Mouse (Mus musculus): ENCODE results near the gene Gm13090. TPM values are rescaled to one million over a fixed set of nuclear protein-coding genes. Genes with fewer than 3 reads are reported as not detected.
A peak's percentile ranks its signal among the peaks of the same experiment; 100 is the strongest.

Gene Gm13090
- total RNA-seq, 2 experiments from 2014 or later, result not detected

DNA sequence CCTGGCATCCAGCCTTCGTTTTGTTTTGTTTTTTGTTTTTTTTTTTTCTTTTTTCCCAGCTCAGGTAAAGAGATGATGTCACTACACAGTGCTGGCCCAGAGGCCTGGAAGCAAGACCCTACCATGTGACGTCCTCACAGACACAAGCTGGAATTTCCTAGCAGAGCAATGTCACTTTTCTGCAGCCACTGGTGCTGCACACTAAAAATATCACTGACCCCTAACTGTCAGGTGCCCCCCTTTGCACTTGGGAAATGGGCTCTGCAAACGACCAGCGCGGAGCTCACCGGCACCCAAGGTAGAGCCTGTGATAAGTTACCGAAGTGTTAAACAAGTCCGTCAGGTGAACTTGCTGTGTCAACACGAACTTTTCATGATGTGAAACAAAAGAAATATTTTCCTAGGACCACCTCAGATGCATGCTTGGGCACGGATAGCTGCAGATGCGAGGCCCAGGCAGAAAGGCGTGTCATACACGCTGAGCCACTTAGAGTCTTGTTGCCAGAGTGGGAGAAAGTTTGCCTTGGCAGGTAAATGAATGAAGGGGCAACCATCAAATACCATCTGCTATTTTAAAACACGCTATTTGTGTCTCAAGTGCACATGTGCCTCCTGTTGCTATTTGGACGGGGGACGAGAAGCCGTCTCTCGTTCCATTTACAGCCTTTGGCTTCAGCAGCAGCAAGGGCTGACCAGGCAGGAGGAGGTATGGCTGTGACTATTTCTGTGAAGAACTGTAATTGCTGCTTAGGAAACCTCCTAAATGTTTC is 7.1 kb downstream of the Gm13090 start:
- DNase-seq (ENCODE audit: low spot score in 2 of 2), result no peak

- DNase-seq (ENCODE audit: low spot score in 2 of 2), result no peak
These were observed 7.7 kb downstream of the Gm13090 start for GRCm38 (mm10) chr4:151097104-151097438.

DNA sequence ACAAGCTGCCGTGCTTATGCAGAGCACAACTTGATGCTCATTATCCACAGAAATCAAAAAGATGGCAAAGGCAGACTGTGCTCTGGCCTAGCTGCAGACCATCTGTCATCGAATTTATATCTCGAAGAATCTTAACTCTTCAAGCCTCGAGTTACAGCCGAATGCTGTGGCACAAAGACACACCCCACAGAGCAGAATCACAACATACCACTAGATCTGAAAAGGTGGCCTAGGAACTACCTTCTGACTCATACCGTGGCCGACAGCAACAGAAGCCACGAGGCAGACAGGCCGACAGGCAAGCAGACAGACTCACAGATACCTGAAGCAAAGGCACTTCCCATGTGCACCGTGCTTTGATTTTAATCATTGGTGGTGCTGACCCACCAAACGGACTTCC is 14.3 kb downstream of the Gm13090 start:
- DNase-seq (ENCODE audit: low spot score in 2 of 2), result no peak

GRCm38 (mm10) chr4:151104147-151104546 is 14.8 kb downstream of the Gm13090 start:
- DNase-seq (ENCODE audit: low spot score in 2 of 2), result no peak

DNA sequence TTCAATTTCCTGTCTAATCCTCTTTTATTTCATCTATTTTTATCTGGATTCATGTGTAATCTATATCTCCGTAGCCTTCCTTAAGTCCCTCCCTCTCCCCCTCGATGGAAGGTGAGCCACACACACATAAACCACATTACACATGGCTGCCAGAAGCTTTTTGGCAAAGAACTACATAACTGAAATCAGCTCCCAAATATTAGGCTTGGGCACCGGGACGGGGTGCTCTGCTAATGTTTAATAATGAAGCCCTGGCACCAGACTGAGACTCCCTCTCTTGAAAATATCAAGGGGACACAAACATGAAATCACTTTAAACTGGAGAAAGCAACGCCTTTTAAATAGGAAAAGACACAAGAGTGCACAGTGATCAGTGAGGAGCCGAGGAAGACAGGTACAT is 16.5 kb downstream of the Gm13090 start:
- DNase-seq (ENCODE audit: low spot score in 2 of 2), result no peak

DNA sequence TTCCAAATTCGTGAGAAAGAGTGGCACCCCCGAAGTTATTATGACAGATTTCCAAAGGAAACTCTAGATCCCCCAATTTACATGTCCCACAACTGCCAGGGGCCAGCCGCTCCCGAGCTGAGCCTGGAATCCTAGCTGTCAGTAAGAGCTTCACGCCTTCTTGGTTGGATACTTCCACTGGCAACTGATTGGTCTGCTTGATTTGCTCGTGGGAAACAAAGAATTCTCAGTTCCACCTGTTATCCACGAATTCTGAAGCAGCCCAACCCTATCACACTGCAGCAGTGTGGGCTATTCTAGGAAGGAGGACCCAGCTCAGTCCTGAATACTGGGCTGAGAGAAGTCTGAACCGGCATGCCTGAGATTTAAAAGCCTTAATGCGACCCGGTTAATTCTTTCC is 17.1 kb downstream of the Gm13090 start:
- no peak for DNase-seq (ENCODE audit: low spot score in 2 of 2)

- DNase-seq (ENCODE audit: low spot score in 2 of 2), result peak in 1 of 2 experiments; percentile 24
These were observed 18.0 kb downstream of the Gm13090 start for GRCm38 (mm10) chr4:151107131-151108001.

DNA sequence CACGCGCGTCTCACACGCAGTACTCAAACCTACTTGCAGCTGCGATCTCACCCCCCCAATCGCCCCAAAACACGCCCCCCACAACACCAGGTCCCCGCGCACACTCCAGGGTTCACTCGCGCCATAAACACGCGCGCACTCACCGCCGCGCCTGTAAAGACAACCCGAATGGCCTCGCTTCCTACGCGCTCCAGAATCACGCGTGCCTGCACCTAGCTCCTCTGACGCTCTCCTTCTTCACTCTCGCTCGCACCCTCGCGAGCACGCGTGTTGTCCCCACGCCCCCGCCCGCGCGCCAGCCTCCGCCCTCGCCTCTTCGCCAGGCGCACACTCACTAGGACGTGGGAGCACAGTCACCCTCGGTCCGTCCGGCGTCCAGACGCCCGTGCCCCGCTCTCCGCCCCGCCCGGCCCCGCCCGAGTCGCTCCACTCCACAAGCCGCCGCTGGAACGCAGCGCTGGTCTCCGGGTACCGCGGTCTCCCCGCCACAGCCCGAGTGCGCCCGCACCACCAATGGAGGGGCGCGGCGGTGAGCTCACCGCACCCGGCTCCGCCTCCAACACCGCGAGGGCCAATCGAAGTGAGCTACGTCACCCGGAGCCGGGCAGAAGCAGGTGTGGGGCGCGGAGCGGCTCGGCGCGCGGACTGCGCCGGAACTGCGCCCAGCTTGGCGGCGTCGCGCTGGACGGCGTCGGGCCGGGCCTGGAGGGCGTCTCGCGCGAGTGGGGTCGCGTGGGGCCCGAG is 18.8 kb downstream of the Gm13090 start:
- peak; percentile 78 to 87 for DNase-seq (ENCODE audit: low spot score in 2 of 2)

DNA sequence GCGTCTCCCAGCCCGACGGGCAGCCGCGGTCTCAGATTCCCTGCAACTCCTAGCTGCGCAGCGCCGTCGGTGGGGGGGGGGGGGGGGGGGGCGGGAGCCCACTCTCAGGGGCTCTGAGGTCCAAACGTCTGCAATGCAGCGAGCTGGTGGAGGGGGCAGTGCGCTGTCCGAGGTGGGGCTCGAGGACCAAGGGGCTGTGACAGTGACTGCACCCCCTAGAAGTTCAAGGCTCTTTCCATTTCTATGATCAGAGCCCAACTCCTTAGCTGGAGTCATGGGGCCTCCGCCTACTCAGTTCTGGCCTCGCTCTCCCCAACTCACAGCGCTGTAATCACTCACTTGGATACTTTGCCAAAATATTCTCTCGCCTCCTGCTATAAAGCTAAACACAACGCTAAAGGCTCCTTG is 19.5 kb downstream of the Gm13090 start:
- DNase-seq (ENCODE audit: low spot score in 2 of 2), result no peak

DNA sequence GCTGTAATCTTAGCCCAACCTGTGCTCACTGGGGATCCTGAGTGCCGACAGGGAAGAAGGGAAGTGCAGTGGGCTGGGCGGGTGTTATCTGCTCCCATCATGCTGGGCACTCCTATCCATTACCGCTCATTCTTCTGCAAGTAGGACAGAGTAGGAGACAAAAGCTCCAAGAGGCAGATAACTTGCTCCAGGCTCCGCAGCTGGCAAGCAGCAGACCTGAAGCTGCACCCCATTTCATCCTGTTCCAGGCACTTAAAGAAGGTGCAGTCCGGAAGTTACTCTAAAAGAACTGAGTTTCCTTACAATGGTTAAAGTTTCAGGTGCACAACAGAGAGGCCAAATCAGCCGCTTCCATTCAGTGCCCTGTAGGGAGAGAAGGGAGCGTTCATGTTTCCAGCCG is 21.9 kb downstream of the Gm13090 start:
- DNase-seq (ENCODE audit: low spot score in 2 of 2), result no peak

DNA sequence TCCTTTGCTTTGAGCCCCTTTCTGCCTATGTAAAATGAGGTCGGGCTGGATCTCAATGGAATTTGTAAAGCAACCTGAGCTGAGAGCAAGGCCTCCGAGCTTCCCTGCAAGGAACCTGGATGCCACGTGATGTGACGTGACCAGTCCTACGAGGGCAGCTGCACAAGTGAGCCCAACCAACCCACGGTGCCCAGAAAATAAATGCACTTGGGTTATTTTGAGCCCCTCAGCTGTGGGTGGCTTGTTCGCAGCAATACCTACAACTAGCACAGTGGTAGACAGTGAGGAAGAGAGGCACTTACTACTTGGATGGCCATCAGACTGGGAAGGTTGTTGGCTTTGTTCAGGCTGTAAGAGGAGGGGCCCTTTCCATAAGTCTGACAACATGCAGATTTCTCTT is 25.2 kb downstream of the Gm13090 start:
- DNase-seq (ENCODE audit: low spot score in 2 of 2), result no peak

DNA sequence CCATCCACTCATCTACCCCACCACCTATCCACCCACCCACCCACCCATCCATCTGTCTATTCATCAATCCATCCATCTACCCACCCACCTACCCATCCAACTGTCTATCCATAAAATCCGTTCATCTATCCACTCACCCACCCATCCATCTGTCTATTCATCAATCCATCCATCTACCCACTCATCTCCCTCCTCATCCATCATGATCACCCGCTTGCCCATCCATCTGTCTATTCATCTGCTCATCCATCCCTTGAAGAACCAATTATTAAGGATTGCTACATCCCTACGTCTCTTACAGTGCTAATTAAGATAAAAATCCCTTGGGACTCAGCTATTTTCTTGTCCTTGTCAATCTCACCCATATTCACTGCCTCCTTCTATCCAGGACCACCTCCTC is 29.5 kb downstream of the Gm13090 start:
- DNase-seq (ENCODE audit: low spot score in 2 of 2), result no peak

DNA sequence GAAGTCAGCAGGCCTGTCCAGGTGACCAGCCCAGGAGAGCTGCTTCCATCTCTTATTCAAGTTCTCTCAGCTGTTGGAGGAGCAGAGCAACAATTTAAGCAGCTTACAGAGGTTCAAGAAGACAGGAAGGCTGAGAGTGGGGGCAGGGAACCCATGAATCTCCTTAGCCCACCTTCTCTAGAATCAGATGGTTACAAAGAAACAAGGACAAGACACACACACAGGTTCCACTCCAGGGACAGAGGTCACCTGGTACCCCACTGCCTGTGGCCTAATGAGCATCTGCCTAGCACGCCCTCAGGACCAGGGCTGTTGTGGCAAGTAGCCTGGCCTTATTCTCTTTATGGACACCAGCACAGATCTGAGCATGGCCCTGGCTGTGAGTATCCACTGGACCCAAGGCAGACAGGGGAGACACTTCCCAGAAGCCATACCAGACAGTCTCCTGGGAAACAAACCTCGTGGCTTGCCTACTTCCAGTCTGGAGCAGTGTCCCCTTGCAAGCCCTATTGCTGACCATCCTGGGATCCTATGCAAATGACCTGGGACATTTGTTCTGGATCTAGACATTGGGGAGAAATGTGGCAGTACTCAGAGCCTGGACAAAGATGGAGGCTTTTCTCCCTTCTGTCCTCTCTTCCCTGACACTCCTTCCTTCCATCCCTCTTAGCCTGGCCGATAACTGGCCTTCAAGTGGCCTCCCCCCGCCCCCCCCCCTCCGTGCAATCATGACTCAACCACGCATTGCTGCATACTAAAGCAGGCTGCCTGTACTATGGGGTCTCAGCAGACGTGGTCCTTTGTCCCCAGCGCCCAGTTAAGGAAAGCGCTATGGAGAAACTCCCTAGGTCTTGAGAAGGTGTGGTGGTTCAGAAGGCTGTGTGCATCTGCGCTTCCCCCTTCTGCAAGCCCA is 38.5 kb downstream of the Gm13090 start:
- DNase-seq (ENCODE audit: low spot score in 2 of 2), result no peak

- no peak for DNase-seq (ENCODE audit: low spot score in 2 of 2)
These were observed 39.5 kb downstream of the Gm13090 start for GRCm38 (mm10) chr4:151128641-151129541.

DNA sequence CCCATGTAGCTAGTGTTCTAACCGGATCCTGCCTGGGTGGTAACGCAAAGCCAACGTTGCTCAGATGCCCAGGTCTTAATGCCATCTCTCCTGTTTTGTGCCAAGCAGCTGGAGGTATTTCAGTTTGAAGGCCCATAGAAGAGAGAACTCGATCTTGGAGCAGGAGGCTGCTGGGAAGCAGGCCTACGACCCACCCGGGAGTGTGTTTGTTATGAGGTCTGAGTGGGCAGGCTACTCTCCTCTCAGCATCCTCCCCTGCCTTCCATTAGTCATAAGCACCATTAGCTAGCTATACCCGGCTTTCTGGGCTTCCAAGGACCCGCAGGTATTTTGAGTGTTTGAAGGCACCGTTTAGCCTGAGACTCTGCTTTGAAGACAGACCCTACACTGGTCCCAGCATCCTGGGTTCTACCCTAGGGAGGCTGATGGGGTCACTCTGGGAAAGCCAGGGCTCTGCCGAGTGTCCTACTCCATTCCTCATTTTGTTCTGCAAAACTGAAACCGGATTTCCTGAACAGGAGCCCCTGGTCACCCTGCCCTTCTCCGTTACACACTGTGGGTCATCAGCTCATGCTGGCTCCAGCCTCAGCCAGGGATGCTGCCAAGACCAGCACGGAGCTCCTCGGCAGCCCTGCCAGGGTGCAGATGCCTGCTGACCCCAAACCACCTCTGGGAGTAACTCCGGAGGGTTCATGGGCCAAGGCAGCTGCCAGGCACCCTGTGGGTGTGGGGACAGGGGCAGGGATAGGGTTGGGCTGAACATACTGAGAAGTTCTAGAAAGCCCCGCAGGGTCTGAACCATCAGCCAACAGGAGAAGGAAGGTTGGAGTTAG is 40.6 kb downstream of the Gm13090 start:
- DNase-seq (ENCODE audit: low spot score in 2 of 2), result no peak

DNA sequence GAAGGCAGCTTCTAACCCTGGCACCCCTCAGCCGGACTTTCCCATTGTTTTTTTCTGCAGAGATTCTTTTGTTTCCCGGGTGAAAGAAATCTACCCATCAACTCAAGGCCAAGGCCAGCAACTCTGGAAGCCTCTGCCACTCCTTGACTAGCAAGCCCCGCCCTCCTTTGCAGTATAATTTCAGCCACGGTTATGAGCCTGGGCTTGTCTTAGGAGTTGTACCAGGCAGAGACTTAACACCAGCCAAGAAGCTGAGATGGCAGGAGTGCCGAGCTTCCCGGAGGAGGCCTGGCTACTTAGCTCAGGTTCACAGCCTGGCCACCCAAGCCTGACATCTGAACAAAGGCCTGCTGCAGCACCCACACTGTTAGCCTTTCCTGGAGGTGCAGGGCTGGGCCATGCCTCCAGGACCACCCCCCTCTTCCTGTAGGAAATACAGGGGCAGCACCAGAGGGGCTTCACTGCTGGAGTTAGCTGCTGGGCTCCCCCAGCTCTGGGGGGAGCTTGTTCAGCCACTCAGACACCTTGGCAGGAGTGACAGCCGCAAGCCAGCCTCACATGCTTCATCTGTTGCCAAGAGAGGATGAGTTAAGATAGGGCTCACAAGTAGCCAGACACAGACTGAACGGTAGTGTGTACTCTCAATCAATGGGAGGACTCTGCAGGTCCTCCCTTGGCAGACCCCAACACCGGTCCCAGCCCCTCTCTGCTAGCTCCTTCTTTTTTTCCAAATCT is 41.6 kb downstream of the Gm13090 start:
- DNase-seq (ENCODE audit: low spot score in 2 of 2), result no peak

- DNase-seq (ENCODE audit: low spot score in 2 of 2), result no peak
These were observed 43.1 kb downstream of the Gm13090 start for GRCm38 (mm10) chr4:151132493-151132892.

DNA sequence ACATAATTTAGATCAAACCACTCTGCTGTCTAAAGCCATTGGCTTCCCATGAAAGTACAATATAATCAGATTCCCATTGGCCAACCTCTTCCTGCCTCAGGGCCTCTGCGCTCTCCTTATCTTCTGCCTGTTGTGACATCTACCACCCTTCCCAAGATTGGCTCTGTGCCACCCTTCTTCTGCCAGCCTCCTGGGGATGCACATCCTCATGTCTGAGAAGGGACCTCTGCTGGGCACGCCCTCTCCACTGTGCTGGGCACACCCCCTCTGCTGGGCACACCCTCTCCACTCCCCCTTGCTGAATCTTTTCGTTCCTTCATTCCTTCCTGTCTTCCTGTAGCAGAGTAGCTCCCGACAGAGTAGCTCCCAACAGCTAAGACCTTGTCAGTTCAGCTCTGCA is 44.4 kb downstream of the Gm13090 start:
- DNase-seq (ENCODE audit: low spot score in 2 of 2), result no peak
